Mouse (Mus musculus): ENCODE measurements at regions not wholly inside any gene's neighbourhood (a gene's known extent, or its start where the extent isn't known, plus 50 kb on each side); places are given as distances from the start of the nearest gene placed in this dataset.

DNA sequence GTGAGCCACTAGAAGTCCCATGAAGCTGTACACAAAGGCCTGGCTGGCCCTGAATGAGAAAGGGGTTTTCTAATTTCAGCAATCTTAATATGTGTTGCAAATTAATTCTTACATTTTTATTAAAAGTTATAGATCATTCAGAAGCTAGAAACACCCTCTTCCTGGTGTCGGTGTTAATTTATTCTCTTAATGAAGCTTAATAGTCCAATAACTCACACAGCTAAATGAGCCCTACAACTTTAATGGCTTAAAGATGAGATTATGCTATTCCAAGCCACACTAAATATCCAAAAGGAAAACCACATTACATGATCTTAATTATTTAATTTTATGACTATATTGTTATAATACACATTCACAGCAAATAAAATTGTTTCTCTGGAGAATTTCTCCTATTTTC, 585.7 kb downstream of the Basp1 start:
- Histone ChIP-seq H3K79me2 (replicated peaks; ENCODE audit: control insufficient read depth, extremely low read depth, insufficient read depth, poor library complexity, severe bottlenecking) (no peaks in the 10 kb centered on the region), H3K27ac (ENCODE audit: insufficient read depth, low read depth) (no peak overlapping the region), H3K4me2 (ENCODE audit: insufficient read depth, low read depth, poor library complexity, severe bottlenecking) (no peak overlapping the region), H3K9ac (ENCODE audit: insufficient read depth, low read depth) (no peak overlapping the region), H3K36me3 (replicated peaks in 1 of 2; ENCODE audit: control insufficient read depth in 1 of 2, insufficient read depth in 1 of 2, low read length in 1 of 2) (no peaks in the 10 kb centered on the region), H3K27me3 (replicated peaks) (no peaks in the 10 kb centered on the region), H3K4me3 (replicated peaks in 1 of 3; ENCODE audit: low read depth in 2 of 3, low read length in 2 of 3, poor library complexity in 1 of 3) (no peak overlapping the region), H3K9me3 (replicated peaks; ENCODE audit: low read length) (peaks cover 2% of the 10 kb centered on the region), H3K4me1 (ENCODE audit: control insufficient read depth in 1 of 2, insufficient read depth in 2 of 2) (peaks cover 0 to 4% of the 10 kb centered on the region in 2 experiments; a peak in 1 of 4 replicates)
- DNase-seq (ENCODE audit: extremely low read depth), result no peak
- dilution Hi-C loops (cut with MboI; ENCODE audit: extremely low pct_ligation_motif_present, extremely low pct_unique_long_range_greater_than_20kb, low sequenced_read_pairs) (no loop called here), in situ Hi-C loops (cut with MboI; ENCODE audit: low pct_ligation_motif_present, low pct_unique_long_range_greater_than_20kb, low sequenced_read_pairs) (no loop called here)
- TF ChIP-seq TBP (conservative IDR thresholded peaks at IDR 0.05; ENCODE audit: low read depth, low read length) (no peak), MAZ (IDR thresholded peaks at IDR 0.05; ENCODE audit: low read depth, low read length) (no peak), ZMIZ1 (IDR thresholded peaks at IDR 0.05; ENCODE audit: low read depth, low read length) (no peak), MXI1 (IDR thresholded peaks at IDR 0.05; ENCODE audit: low read depth, low read length) (no peak), CHD2 (IDR thresholded peaks at IDR 0.05; ENCODE audit: low read length) (no peak), BHLHE40 (IDR thresholded peaks at IDR 0.05; ENCODE audit: low read depth, low read length) (no peak), UBTF (IDR thresholded peaks at IDR 0.05; ENCODE audit: low read depth, low read length) (no peak), USF2 (conservative IDR thresholded peaks at IDR 0.05; ENCODE audit: low read depth, low read length) (no peak), NRF1 (IDR thresholded peaks at IDR 0.05; ENCODE audit: low read depth, low read length) (no peak), ETS1 (conservative IDR thresholded peaks at IDR 0.05; ENCODE audit: low read depth, low read length) (no peak)

DNA sequence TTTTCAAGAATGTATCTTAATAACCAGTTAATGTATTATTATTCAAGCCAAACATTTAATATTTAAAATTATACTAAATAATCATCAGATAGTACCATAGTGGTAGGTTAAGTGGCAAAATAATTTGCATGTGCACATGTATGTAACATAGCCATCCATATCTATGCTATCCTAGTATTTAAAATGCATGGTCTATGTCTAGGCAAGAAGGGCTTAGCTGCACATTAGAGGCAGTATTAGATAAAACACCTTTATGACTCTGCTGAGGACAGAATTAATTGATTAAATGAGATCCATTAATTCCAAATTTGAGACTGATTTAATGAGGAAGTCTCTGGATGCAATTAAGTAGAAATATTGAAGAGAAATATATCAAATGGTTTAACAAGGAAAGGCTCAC, 586.3 kb downstream of the Basp1 start:
- dilution Hi-C loops (cut with MboI; ENCODE audit: extremely low pct_ligation_motif_present, extremely low pct_unique_long_range_greater_than_20kb, low sequenced_read_pairs), result no loop called here
- H3K4me2 ChIP-seq (ENCODE audit: insufficient read depth, low read depth, poor library complexity, severe bottlenecking), result no peak overlapping the region
- H3K4me3 ChIP-seq (replicated peaks in 1 of 3; ENCODE audit: low read depth in 2 of 3, low read length in 2 of 3, poor library complexity in 1 of 3), result no peak overlapping the region
- H3K36me3 ChIP-seq (replicated peaks in 1 of 2; ENCODE audit: control insufficient read depth in 1 of 2, insufficient read depth in 1 of 2, low read length in 1 of 2), result no peaks in the 10 kb centered on the region
- no peak overlapping the region for H3K27ac ChIP-seq (ENCODE audit: insufficient read depth, low read depth)
- H3K9ac ChIP-seq (ENCODE audit: insufficient read depth, low read depth), result no peak overlapping the region
- TF ChIP-seq TBP (conservative IDR thresholded peaks at IDR 0.05; ENCODE audit: low read depth, low read length) (no peak), RCOR1 (conservative IDR thresholded peaks at IDR 0.05; ENCODE audit: low read depth, low read length) (no peak), ZMIZ1 (IDR thresholded peaks at IDR 0.05; ENCODE audit: low read depth, low read length) (no peak), HCFC1 (IDR thresholded peaks at IDR 0.05; ENCODE audit: low read depth, low read length) (no peak), POLR2AphosphoS2 (IDR thresholded peaks at IDR 0.05; ENCODE audit: low read depth, low read length) (no peak)
- peaks cover 0 to 4% of the 10 kb centered on the region in 2 experiments; a peak in 1 of 4 replicates for H3K4me1 ChIP-seq (ENCODE audit: control insufficient read depth in 1 of 2, insufficient read depth in 2 of 2)
- DNase-seq (ENCODE audit: extremely low read depth), result no peak
- no peaks in the 10 kb centered on the region for H3K27me3 ChIP-seq (replicated peaks)
- peaks cover 2% of the 10 kb centered on the region for H3K9me3 ChIP-seq (replicated peaks; ENCODE audit: low read length)
- no peaks in the 10 kb centered on the region for H3K79me2 ChIP-seq (replicated peaks; ENCODE audit: control insufficient read depth, extremely low read depth, insufficient read depth, poor library complexity, severe bottlenecking)
- in situ Hi-C loops (cut with MboI; ENCODE audit: low pct_ligation_motif_present, low pct_unique_long_range_greater_than_20kb, low sequenced_read_pairs), result no loop called here

DNA sequence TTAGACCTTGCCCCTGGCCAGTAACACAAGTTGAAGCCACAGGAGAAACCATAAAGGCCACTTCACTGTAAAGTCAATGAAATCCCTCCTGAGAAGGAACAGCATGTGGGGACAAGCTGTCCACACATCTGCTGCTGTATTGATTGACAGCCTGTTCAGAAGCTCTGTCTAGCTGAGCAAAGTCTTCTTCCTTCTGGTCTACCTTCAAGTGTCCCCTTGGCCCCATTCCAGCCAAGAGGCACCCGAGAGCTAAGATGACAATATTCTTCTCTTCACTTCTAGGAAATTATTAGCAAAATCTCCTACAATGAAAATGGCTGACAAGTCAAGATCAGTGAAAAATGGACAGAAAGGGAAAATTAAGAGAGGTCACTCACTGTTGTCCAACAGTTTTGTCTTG, 616.7 kb downstream of the Basp1 start:
- TF ChIP-seq TBP (conservative IDR thresholded peaks at IDR 0.05; ENCODE audit: low read depth, low read length) (no peak), MAX (IDR thresholded peaks at IDR 0.05; ENCODE audit: low read length) (no peak), USF2 (conservative IDR thresholded peaks at IDR 0.05; ENCODE audit: low read depth, low read length) (no peak), NELFE (IDR thresholded peaks at IDR 0.05; ENCODE audit: low read depth, low read length) (no peak), ETS1 (conservative IDR thresholded peaks at IDR 0.05; ENCODE audit: low read depth, low read length) (no peak)
- H3K9ac ChIP-seq (ENCODE audit: insufficient read depth, low read depth), result no peak overlapping the region
- H3K4me1 ChIP-seq (ENCODE audit: control insufficient read depth in 1 of 2, insufficient read depth in 2 of 2), result no peaks in the 10 kb centered on the region
- dilution Hi-C loops (cut with MboI; ENCODE audit: extremely low pct_ligation_motif_present, extremely low pct_unique_long_range_greater_than_20kb, low sequenced_read_pairs) (no loop called here), in situ Hi-C loops (cut with MboI; ENCODE audit: low pct_ligation_motif_present, low pct_unique_long_range_greater_than_20kb, low sequenced_read_pairs) (no loop called here)
- no peak overlapping the region for H3K27ac ChIP-seq (ENCODE audit: insufficient read depth, low read depth)
- no peak overlapping the region for H3K4me3 ChIP-seq (replicated peaks in 1 of 3; ENCODE audit: low read depth in 2 of 3, low read length in 2 of 3, poor library complexity in 1 of 3)
- DNase-seq (ENCODE audit: extremely low read depth), result no peak
- H3K4me2 ChIP-seq (ENCODE audit: insufficient read depth, low read depth, poor library complexity, severe bottlenecking), result no peak overlapping the region
- no peaks in the 10 kb centered on the region for H3K79me2 ChIP-seq (replicated peaks; ENCODE audit: control insufficient read depth, extremely low read depth, insufficient read depth, poor library complexity, severe bottlenecking)
- no peaks in the 10 kb centered on the region for H3K9me3 ChIP-seq (replicated peaks; ENCODE audit: low read length)
- no peaks in the 10 kb centered on the region for H3K27me3 ChIP-seq (replicated peaks)
- H3K36me3 ChIP-seq (replicated peaks in 1 of 2; ENCODE audit: control insufficient read depth in 1 of 2, insufficient read depth in 1 of 2, low read length in 1 of 2), result no peaks in the 10 kb centered on the region

Data from CH12.LX (cell line).